Mouse (Mus musculus) left cerebral cortex, postnatal 4 days (tissue): ENCODE data around the gene Gm20388. TPM values are rescaled to one million over a fixed set of nuclear protein-coding genes. Genes with fewer than 3 reads are reported as not detected.
"Not testable (repeated sequence)": the region's sequence is repeated elsewhere in the genome, so short reads cannot be mapped to it uniquely, and the experiment has no call there.

Experiments
- DNase-seq: peaks from one replicate; pipeline ENCODE4 v3.0.0-alpha.2; 2022
- intact Hi-C: fragments of 180-260 bp; cut with DNase I; formaldehyde crosslinking; loops from one replicate; pipeline ENCODE4 v1.15.1; 2025
- total RNA-seq, 2 experiments: library from RNA; stranded (reverse); gene quantifications; 2 replicates each; pipeline ENCODE4 v1.2.3; 2021

The Gm20388 gene
- total RNA-seq, 2 experiments from 2014 or later = 6.5 to 12.8 TPM

DNA sequence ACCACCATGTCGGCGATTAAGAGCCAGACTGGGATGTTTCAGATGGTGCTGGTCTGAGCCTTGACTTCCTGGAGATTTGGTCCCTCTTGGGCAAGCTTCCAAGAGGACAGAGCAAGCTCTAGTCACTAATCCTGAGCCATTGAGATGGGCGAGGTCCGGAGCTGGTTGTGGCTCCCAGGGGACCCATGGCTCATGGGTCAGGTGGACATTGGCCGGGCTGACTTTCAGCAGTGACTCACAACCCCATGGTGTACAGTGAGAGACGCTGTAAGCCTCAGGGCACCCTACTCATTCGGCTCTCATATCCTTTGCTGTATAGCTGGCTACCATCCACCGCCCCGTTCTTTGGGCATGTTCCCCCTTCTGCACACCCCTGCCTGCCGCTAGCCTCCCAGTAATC lies 1223.5 kb downstream of the Gm20388 start:
- no peak for DNase-seq
- intact Hi-C loops = no loop called here

DNA sequence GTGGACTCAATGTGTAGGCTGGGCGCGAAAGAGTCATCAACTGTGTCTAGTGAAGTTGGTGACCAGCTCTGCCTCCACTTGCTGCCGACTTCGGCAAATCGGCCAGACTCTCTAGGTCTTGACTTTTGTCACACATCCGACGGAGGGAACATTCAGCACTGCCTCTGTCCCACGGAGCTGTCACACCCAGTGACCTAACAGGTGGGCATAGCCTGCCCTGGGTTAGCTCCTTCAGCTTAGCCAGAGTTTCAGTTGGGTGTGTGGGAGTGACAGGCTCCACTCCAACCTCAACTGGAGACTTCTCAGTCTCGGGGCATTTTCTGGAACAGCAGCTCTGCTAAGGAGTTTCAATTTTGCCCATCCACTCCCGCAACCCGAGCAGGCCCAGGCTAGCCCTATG lies 1223.9 kb downstream of the Gm20388 start:
- intact Hi-C loops = no loop called here

DNA sequence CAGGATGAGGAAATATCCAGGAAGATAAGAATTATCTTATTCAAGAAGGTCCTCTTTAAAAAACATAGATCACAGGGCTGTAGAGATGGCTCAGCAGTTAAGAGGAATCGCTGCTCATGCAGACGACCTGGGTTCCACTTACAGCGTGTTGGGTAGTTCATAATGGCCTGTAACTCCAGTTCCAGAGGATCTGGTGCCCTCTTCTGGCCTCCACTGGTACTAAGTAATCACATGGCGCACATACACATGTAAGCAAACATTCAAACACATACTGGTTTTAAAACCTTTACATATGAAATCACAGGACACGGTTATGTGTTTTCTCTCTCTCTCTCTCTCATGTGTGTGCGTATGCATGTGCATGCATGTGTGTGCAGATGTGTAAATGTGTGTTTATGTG lies 1226.2 kb downstream of the Gm20388 start:
- intact Hi-C loops = no loop called here
- DNase-seq = no peak

More for the DNA sequence above, 1223.9 kb downstream of the Gm20388 start:
- no peak for DNase-seq

DNA sequence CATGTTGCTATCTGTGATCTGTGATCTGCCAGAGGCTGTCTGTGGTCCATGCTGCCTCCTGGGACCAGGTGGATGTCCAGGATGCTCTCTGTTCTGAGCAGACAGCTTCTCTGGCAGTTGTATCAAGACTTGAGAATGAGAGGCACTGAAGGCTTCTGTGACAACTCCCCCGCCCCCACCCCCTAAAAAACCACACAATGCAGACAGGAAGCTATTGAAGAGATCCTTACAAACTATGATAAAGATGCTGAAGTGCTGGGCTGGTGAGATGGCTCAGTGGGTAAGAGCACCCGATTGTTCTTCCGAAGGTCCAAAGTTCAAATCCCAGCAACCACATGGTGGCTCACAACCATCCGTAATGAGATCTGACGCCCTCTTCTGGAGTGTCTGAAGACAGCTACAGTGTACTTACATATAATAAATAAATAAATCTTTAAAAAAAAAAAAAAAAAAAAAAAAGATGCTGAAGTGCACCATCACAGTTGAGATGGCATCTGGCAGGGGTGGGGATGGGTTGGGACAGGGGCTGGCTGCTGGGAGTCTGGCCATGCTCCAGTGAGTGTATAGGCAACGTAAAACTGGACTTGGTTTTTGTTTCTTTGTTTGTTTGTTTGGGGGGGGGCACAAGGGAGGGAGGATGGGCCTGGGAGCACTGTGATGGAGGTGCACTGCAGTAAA lies 1235.0 kb downstream of the Gm20388 start:
- intact Hi-C loops, DNase-seq: not testable (repeated sequence)

DNA sequence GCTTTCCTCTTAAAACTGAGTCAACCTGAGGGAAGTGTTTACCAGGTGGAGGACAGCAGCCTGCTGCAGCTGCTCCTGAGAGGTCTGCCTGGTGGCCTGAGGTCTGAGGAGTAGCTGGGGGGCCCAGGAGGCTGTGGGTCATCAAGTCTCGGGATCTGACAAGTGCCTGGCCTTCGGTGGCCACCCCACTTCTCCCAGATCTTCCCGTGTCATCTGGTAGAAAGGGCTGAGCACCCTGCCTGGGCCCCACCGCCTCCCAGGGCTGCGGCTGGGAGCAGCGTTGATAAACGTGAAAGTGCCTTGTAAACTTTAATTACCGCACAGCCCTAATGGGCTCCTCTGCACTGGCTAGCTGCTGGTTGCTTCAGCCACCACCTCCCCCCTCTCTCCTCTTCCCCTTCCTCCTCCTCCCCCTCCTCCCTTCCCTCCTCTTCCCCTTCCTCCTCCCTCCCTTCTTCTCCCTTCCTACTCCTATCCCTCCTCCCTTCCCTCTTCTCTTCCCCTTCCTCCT lies 1238.0 kb downstream of the Gm20388 start:
- intact Hi-C loops = no loop called here
- DNase-seq = no peak

DNA sequence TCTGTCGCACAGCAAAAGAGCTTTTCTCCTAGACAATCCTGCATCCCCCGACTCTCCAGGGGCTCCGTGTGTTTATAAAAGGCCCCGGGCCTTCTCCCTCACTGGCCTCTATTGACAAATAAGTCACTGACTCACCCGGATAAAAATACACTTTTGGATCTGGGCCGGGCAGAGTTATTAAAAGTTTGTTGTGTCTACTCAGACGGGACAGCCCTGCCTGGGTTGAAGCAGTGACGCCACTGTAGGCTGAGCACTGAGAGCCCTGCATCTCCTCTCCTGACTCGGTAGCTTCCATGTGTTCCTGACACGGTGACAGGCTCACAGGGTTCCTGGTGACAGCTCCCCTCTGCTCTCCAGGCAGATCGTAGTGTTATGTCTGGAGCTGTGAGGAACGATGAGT lies 1241.8 kb downstream of the Gm20388 start:
- intact Hi-C loops = no loop called here
- no peak for DNase-seq

DNA sequence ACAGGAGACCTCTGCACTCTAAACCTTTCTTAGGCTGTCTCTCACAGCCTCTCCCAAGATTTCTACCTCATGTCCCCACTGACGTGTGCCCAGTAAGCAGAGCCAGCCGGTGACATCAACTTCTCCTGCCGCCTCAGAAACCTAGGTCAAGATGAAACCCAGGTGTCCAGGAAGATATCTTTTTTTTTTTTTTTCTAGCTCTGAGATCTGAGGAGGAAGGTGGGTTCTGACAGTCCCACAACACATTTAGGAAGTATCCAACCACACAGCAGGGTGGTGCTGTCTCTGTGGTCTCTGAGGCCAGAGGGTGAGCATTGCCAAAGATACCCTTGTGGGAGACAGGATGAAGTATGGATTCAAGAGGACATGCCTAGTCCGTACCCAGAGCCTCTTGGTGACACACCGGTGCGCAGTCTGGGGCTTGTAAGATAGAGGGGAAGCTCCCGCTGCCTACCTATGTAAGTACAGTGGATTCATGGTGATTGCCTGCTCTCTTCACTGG lies 1246.4 kb downstream of the Gm20388 start:
- no peak for DNase-seq
- intact Hi-C loops = no loop called here

DNA sequence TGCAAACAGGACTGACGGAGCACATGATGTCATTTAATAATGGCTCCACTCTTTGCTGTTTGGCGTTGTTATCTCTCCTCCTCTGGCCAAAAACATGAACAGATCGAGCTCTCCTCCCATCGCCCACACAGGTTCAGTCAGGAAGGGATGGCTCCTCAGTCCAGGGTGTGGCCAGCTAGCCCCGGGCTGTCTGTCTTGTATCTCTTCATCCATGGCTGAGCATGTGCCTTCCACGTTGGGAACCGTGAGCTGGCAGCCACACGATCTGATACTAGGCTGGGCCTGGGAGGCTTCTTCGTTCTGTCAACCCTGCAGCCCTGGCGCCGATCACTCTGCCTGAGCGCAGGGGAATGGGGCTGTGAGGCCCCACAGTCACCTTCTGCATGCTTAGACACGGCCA lies 1248.2 kb downstream of the Gm20388 start:
- intact Hi-C loops = no loop called here
- DNase-seq = no peak

DNA sequence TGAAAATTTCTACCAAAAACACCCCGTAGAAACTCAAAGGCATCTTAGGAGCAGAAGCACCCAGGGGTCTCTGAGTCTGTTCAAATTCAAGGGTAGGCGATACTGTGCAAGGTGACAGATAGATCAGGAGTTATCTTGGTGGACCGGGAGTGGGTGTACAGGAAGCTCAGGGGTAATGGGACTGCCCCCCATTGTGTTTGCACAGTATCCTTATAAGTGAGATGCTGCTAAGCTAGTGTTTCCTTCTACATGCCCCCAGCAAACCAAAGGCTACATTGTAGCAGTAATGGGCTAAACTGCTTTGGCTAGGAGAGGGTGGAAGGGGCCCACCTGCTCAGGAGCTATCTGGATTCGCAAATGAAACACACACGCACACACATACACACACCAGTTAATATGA lies 1250.8 kb downstream of the Gm20388 start:
- no peak for DNase-seq
- intact Hi-C loops = no loop called here

DNA sequence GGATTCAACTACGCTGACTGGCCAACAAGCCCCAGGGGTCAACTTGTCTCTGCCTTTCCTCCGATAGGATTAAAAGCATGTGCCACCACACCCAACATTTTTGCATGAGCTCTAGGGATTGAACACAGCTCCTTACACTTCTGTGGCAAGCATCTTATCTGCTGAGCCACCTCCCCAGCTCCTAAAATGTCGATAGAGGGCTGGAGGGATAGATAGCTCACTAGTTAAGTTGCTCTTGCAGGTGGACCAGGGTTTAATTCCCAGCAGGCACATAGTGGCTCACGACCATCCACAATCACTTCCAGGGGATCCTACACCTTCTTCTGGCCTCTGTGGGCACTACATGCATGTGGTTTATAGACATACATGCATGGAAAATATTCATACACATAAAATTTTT lies 1251.8 kb downstream of the Gm20388 start:
- no peak for DNase-seq
- intact Hi-C loops = no loop called here

DNA sequence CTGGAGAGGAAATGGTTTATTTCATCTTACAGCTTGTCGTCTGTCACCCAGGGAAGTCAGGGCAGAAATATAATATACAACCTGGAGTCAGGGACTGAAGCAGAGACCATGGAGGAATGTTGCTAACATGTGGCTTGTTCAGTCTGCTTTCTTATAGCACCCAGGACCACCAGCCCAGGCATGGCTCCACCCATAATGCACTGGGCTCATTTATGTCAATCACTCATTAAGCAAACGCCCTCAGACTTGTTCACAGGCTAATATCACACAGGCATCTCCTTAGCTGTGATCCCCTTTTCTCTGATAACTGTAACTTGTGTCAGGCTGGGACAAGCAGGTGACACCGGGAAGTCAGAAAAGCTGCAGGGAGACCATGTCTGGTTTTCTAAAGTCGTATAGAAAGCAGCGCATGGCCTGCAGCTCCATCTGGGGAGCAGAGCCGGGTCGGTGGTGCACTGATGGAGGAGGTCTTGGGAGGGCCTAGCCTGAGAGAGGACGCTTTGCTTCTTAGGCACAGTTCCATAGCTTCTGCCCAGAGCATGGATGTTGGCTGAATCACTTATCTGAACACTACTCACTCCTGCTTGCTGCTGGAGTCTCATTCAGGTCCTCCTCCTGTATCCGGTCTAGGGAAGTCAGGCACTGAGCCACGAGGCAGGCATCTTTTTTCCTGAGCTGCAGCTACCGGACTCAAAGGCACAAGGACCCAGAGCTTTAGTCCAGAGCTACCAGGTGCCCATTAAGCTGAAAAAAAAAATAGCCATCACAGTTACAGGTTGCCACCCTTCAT lies 1252.5 kb downstream of the Gm20388 start:
- intact Hi-C loops = no loop called here

DNA sequence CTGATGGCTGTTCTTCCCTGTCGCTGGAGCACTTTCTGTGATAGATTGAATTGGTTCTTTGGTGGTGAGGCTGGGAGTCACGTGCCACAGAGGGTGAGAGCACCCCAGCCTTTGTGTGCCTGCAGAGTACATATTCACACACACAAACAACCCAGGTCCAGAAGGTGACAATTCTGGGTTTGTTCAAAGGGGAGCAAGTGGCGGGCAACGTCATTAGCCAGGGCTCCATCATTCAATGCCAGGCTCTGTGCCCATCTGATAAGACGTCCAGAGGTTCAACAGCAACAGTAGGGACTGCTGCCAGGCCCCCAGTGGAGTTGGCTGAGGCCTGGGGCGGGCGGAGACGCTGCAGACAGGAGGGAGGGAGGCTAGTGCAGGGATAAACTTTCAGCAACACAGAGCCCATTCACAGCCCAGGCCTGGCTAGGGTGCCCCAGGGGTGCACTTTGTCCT lies 1253.4 kb downstream of the Gm20388 start:
- intact Hi-C loops = no loop called here
- DNase-seq = peak; percentile 20

More for the DNA sequence above, 1252.5 kb downstream of the Gm20388 start:
- no peak for DNase-seq

DNA sequence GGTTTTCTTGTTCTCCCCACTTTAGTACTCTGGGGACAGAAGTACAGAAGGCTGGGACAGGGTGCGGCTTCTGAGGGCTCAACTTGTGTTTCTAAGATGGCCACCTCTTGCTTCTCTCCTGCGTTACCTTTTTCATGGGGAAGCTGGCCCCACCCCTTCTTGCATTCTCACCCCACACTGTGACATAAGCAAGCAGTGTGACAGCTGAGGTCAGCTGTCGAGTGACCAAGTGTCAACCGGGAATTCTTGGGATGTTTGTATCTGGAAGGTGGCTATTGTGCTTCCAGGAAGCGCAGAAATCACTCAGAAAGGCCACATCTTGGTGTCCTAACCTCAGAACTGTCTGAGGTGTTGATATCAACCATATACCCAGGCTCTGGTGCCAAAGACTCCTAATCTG lies 1257.4 kb downstream of the Gm20388 start:
- intact Hi-C loops = no loop called here
- no peak for DNase-seq

DNA sequence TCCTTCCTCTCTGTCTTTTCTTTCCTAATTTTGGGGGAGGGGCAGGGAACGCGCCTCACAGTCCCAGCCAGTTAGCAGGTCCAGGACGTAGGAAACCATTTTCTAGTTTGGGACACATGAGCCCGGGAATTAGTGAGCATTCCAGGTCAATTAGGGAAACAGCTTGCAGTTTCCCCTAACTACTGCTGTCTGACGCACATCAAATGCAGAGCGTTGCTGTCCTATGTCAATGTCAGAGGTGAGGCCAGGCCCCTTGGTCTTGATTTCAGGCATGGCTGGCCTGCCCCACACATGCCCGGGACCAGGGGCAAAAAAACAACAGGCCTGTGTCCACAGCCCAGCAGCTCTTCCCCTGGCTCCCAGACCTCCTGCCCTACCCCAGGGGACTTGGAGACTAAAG lies 1259.5 kb downstream of the Gm20388 start:
- no peak for DNase-seq
- intact Hi-C loops = no loop called here

DNA sequence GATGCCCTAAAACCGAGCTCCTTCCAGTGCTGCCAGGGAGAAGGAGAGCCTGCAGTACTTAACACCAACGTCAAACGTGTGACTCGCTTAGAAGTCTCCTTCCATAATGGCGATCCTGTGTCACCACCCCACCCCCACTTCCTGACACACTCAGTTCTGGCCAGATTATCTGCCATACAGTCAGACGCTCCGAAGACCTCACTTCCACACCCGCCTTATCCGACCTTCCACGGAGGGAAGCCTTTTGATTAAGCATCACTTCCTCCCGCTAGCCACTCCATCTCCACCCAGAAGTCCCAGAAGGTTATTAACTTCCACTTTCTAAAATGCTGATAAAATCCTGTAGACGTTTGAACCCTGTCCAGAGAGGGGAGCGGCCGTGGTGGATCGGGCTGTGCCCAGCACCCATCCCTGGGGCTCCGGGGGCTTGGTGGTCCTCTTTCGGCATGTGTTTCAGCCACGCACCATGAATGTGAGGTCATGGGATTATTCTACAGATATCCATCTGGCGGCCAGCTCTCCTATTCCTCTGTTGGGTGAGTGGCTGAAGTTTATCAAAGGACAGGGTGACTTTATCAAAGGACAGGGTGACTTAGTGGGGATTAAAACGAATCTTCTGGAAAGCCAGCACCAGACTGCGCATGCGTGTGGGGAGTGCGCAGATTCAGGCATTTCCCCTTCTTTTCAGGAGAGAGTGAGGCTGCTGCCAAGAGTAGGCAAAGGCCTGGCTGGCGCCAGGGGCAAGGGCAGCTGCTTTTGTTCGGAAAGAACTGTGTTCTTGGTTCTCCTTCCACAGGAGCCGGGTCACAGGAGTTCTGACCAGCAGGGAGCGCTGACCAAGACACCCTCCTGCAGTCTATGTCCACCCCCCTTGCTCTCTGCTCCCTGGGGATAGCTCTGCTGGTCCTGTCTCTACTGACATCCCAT lies 1260.2 kb downstream of the Gm20388 start:
- intact Hi-C loops = no loop called here
- DNase-seq = peak; percentile 21

DNA sequence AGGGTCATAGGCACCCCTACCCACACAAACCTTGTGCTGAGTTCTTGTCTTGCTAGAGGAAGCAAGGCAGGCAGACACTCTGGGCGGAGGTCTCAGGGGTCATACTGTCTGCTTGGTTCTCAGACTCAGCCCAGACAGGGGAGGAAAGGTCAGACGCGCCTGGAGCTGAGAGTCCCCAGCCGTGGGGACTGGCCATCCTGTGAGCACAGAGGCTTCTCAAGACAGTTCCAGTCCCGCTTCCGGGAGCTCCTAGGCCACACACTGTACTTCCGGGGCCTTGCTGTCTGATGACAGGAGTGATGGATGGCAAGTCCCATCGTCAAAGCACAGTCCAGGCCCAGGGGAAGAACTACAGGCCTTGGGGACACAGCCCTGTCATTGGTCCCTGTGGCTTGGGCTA lies 1261.9 kb downstream of the Gm20388 start:
- intact Hi-C loops = no loop called here
- DNase-seq = no peak

DNA sequence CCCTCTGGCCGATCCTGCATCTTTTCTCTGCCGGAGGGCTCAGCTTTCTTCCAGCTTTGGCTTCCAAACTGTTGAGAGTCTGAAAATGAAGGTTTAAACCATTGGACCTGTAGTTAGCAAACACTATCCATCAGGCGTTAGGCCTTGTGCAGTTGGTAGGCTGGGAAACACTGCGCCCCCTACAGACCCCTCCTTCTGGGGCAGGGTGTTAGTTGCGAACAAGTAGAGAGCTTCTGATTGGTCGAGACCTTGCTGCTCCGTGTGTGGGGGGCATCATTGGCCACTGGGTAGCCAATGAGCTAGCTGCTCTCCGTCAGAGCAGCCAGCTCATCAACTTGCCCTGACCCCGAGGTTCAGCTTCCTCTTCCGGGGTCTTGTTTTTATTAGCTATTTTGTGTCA lies 1263.5 kb downstream of the Gm20388 start:
- intact Hi-C loops = no loop called here
- no peak for DNase-seq

DNA sequence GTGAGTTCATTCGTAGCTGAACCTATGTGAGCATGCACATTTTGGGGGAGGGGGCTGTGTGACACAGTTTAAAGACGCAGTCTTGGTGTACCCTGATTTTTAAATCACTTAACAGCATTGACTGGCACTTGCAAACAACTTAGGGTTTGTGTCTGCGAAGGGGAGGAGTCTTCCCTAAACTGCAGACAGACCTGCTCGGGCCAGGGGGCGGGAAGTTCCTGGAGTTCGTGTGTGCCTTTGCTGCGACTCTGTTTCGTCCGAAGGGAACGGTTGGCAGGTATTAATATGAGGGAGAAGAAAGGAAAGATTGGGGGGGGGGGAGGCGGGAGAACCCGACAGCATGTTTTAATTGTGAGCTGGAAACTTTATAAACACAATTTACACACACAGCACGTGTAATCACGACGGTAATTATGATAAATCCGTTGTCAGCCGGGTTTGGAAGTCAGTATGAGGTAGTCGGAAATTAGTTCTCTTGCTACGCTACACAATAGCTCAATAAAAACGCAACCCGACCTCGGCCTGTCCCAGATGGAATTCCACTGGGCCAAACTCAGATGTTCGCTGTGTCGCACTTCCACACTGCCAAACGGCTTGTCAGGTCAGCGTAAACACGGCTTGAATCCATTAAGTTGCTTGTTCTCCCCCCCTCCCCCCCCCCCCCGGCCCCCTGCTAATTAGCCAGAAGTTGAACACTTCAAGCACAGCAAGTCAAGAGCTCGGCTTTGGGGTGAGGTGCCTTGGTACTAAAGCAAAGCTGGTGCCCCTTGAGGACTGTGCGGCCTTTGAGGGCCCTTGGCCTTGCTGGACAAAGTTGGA lies 1264.3 kb downstream of the Gm20388 start:
- intact Hi-C loops = no loop called here
- DNase-seq = no peak

DNA sequence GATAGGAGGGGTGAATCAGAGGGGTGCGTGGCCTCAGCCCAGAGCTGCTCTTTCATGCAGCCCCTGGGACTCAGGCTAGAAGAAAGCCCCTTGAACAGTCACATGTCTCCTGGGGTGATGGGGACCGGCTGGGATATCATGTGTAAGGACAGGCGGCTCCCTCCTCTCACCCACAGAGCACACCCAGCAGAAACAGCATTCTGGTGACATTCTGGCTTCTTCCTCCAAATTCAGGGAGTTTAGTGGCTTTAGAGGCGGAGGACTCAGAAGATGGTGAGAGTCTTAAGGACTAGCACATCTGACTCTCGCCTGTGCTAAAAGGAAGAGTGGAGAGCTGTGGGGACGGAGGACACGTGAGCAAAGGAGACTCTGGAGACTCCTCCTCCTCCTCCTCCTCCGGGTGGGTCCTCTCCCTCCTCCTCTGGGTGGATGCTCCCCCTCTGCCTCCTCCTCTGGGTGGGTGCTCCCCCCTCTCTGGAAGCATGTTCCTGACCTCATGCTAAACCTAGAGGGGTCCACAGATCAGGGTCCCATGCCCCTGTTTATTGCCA lies 1265.0 kb downstream of the Gm20388 start:
- no peak for DNase-seq
- intact Hi-C loops = no loop called here

DNA sequence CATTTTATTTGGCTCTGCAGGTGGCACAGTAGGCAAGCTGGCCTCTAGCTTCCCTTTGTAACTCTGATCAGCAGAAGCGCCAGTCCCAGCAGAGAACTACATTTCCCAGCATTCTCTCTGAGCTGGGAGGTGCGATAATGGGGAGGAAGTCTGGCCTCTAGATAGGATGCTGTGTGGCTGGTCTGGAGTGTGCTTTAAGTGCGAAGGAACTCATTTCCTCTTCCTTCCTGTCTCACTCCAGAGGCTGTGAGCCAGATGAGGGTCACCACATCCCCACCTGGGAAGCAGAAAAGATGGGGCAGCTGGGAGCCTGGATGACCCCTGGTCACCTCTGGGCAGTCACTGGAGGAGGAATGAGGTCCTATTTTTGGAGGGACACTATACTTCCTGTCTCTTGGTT lies 1265.7 kb downstream of the Gm20388 start:
- DNase-seq = no peak
- intact Hi-C loops = no loop called here
